Mouse (Mus musculus) lung, embryonic 14.5 days (tissue): ENCODE results near the gene Vti1a. TPM values are rescaled to one million over a fixed set of nuclear protein-coding genes. Genes with fewer than 3 reads are reported as not detected.

Source experiments
- ATAC-seq: fragments of 200-750 bp; cut with Nextera tagmentation; 2 replicates; pipeline ENCODE4 v1.8.0; 2017; ENCODE audit warnings: mild to moderate bottlenecking, moderate TSS enrichment, moderate library complexity; ENCODE audit not compliant: insufficient read depth
- DNase-seq: peaks from one replicate; pipeline ENCODE4 v3.0.0-alpha.2; 2015
- H3K27ac ChIP-seq: fragments of 300-500 bp; sonication (generic); 2 replicates; pipeline ENCODE4 v1.5.1; 2014; ENCODE audit warnings: low read depth, mild to moderate bottlenecking, moderate library complexity
- H3K27me3 ChIP-seq: fragments of 300-500 bp; sonication (generic); 2 replicates; pipeline ENCODE4 v1.6.1; 2014; ENCODE audit warnings: low read length, control low read depth; ENCODE audit not compliant: insufficient read depth
- H3K36me3 ChIP-seq: fragments of 300-500 bp; sonication (generic); 2 replicates; pipeline ENCODE4 v1.6.1; 2014; ENCODE audit warnings: control low read depth; ENCODE audit not compliant: insufficient read depth
- H3K4me1 ChIP-seq: fragments of 300-500 bp; sonication (generic); 2 replicates; pipeline ENCODE4 v1.6.1; 2014; ENCODE audit warnings: antibody characterized with exemption, control low read depth; ENCODE audit not compliant: insufficient read depth
- H3K4me2 ChIP-seq: fragments of 300-500 bp; sonication (generic); 2 replicates; pipeline ENCODE4 v1.6.1; 2014; ENCODE audit warnings: mild to moderate bottlenecking
- H3K4me3 ChIP-seq: fragments of 300-500 bp; sonication (generic); 2 replicates; pipeline ENCODE4 v1.5.1; 2014; ENCODE audit warnings: low read depth, low read length
- H3K9ac ChIP-seq: fragments of 300-500 bp; sonication (generic); 2 replicates; pipeline ENCODE4 v1.6.1; 2014
- H3K9me3 ChIP-seq: fragments of 300-500 bp; sonication (generic); 2 replicates; pipeline ENCODE4 v1.6.1; 2016; ENCODE audit warnings: low read depth, low read length, control low read depth
- CTCF ChIP-seq: IDR thresholded peaks from 2 replicates; pipeline ENCODE4 v1.5.1; 2016; ENCODE audit warnings: antibody characterized with exemption, low read depth
- WGBS: fragments of 180-500 bp; shearing (Covaris S2); extraction: QIAGEN DNeasy Blood & Tissue Kit; methylation state at CpG from one replicate; pipeline ENCODE4 v1.1.7; 2014; 5-methylcytosine and 5-hydroxymethylcytosine counted together
- polyA plus RNA-seq: library from polyadenylated mRNA; unstranded; fragments of >200 nt; fragmentation: Nextera tagmentation; extraction: Ambion mirVana; gene quantifications from 2 replicates; pipeline ENCODE4 v1.2.1, GENCODE M21; 2014

Vti1a gene
- polyA plus RNA-seq, 1 experiment from 2014 or later = 25.5 TPM

DNA sequence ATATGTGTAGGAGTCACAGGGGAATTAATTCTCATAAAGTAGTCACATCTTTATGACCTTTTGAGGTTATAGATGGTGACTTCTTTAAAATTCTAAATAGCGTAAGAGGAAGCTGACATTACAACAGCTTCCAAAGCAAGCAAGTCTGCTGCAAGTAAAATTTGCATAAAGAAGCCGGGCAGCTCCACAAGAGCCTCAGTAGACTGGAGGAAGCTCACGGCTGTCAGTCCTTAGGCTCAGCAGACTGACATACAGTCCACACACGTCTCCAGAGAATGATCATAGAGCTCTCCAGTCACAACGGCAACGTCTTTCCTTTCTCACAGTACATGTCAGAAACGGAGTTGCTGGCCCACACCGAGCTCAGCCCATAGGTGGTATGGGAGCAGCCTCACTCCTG is 4.2 kb upstream of the Vti1a start:
- peaks cover 58% of the 10 kb centered on the region for H3K36me3 ChIP-seq
- H3K4me3 ChIP-seq = no peak overlapping the region
- ATAC-seq (no peak), DNase-seq (no peak)
- no peak overlapping the region for H3K4me2 ChIP-seq
- peaks cover 2% of the 10 kb centered on the region; the same call in 1 of the 2 replicates for H3K4me1 ChIP-seq
- no peak for TF ChIP-seq CTCF
- H3K9ac ChIP-seq = no peak overlapping the region
- no peaks in the 10 kb centered on the region for H3K27me3 ChIP-seq
- no peak overlapping the region for H3K27ac ChIP-seq
- WGBS = 89% methylated on average over 8 of the region's 8 CpGs
- H3K9me3 ChIP-seq = no peaks in the 10 kb centered on the region

DNA sequence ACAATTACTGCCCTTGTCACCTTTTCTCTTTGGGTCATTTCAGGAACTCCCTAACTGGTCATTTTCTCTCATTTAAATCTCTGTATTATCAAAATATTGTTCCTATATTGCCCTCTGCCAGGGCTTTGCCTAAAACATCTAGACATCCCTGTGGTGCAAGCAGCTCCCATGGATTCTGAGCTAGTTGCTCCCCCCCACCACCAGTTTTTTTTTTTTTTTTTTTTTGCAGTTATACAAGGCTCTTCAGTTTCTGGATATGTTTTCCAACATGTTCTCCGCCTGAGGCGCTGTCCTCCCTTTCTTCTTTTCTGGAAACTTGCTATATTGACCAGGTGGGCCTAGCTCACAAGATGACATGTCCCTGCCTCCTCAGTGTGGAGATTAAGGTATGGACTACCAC is 2.4 kb upstream of the Vti1a start:
- Histone ChIP-seq H3K4me1 (peaks cover 4% of the 10 kb centered on the region; the same call in 1 of the 2 replicates), H3K4me3 (no peak overlapping the region; the same call in 1 of the 2 replicates), H3K4me2 (peak overlapping the region; percentile 27; the same call in 1 of the 2 replicates), H3K9ac (no peak overlapping the region), H3K27me3 (no peaks in the 10 kb centered on the region), H3K27ac (no peak overlapping the region), H3K9me3 (no peaks in the 10 kb centered on the region), H3K36me3 (peaks cover 44% of the 10 kb centered on the region)
- ATAC-seq (no peak), DNase-seq (no peak)
- TF ChIP-seq CTCF = no peak
- WGBS = 92% methylated on average over 2 of the region's 2 CpGs

DNA sequence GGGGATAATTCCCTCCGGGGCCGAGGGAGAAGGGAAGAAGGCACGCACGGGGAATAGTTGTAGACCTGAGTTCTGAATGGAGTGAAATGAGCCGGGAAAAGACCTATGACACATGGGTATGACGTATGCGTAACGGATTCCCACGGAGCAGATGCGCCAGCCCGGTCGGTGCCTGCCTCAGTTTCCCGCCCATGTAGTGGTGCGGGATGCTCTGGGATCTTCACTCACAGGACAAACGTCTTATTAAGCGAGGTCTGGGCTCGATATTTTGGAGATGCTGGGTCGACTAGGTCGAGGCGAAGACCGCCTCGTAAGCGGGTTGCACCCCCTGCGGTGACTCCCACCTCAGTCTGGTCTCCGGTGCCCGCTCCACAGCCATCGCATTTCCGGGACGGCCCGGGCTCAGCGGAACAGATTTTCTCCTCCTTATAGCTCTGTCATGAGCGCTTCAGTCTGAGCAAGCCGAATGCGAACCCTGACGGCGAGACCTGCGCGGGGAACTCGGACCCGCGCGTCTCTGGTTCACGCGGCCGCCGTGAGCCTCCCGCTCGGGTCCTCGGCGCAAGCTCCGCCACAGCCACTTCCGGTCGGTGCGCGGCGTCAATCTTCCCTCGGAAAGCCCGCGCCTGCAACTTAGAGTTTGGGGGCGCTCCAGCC is 515 bp upstream of the Vti1a start, which contains the start of gene Zdhhc6:
Gene Zdhhc6 (minus strand): TSS at position 581 of the 657 bp plus-strand sequence.
- peak within 1 kb of the TSS; percentile 78 for H3K4me2 ChIP-seq
- no peak for TF ChIP-seq CTCF
- ATAC-seq = peak; percentile 81
- H3K27ac ChIP-seq = peak within 1 kb of the TSS; percentile 88
- H3K4me1 ChIP-seq = peaks cover 4% of the 10 kb centered on the region; the same call in 1 of the 2 replicates
- no peak for DNase-seq
- peaks cover 25% of the 10 kb centered on the region for H3K36me3 ChIP-seq
- H3K27me3 ChIP-seq = no peaks in the 10 kb centered on the region
- no peaks in the 10 kb centered on the region for H3K9me3 ChIP-seq
- WGBS = under 1% methylated on average over 59 of the region's 60 CpGs
- peak within 1 kb of the TSS; percentile 82 for H3K9ac ChIP-seq
- peak within 1 kb of the TSS; percentile 91 for H3K4me3 ChIP-seq

DNA sequence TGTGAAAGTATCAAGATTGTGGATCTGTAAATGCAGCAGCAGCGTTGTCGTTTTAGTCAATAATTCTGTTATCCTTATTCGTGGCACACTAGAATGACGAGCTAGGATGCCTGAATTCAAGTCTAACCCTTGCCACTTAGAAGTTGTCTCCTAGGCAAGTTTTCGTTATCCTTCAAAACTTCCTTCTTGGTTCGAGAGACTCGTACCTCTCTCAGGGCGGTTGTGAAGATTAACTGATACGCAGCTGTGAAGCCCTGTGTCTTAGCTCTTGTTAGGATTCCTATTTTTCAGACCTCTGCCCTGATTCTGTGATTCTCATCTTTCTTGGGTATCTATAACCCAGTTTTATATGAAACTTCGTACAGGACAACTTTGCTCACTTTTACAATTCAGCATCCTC is 806 bp downstream of the Vti1a start:
- ATAC-seq (no peak), DNase-seq (no peak)
- Histone ChIP-seq H3K9ac (peak overlapping the region; percentile 82), H3K9me3 (no peaks in the 10 kb centered on the region), H3K4me2 (peak overlapping the region; percentile 78), H3K27ac (no peak overlapping the region), H3K4me1 (peaks cover 4% of the 10 kb centered on the region; the same call in 1 of the 2 replicates), H3K36me3 (peaks cover 13% of the 10 kb centered on the region), H3K4me3 (peak overlapping the region; percentile 91), H3K27me3 (no peaks in the 10 kb centered on the region)
- WGBS = 52% methylated on average over 10 of the region's 10 CpGs
- no peak for TF ChIP-seq CTCF

DNA sequence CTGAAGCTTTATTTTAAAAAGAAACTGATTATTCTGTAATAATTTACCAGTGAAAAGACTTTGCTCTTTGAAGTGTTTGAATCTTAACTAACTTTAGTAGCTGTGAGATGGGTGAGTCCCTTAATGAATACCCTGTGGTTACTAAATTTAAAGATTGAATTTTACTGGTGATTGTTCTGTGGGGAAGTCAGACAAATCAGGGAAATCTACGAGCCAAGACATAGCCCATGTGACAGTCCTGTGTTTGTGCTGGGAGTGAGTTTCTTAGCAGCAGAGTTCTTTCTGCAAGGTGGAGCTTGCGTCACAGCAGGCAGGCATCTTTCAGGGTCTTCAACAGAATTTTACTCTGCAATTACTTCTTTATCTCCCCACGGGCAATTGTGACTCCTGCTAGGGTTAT is 2.9 kb downstream of the Vti1a start:
- DNase-seq (no peak), ATAC-seq (no peak)
- H3K4me2 ChIP-seq = no peak overlapping the region
- H3K27ac ChIP-seq = no peak overlapping the region
- no peak for TF ChIP-seq CTCF
- no peak overlapping the region for H3K9ac ChIP-seq
- H3K4me3 ChIP-seq = no peak overlapping the region
- 69% methylated on average over 3 of the region's 3 CpGs for WGBS
- H3K27me3 ChIP-seq = no peaks in the 10 kb centered on the region
- H3K36me3 ChIP-seq = peaks cover 14% of the 10 kb centered on the region; the same call in 1 of the 2 replicates
- no peaks in the 10 kb centered on the region for H3K9me3 ChIP-seq
- peaks cover 4% of the 10 kb centered on the region; the same call in 1 of the 2 replicates for H3K4me1 ChIP-seq

DNA sequence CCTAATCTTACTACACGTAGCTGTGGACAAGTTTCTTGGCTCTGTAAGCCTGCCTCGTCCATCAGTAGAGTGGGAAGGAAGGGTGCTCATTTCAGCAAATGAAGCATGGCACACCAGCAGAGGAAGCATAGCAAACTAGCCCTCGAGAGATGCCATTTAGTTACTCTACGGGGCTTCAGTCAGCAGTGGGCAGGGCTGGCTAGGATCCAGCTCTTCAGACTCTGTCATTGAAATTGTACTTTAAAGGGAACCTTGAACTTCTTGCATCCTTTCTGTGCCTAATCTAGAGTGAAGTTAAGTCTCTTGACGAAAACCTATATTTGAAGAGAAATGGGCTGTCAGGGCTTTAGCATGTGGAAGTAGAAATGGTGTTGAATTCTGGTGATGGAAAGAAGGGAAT is 3.4 kb downstream of the Vti1a start:
- H3K36me3 ChIP-seq = peaks cover 14% of the 10 kb centered on the region; the same call in 1 of the 2 replicates
- no peak for DNase-seq
- ATAC-seq = no peak

DNA sequence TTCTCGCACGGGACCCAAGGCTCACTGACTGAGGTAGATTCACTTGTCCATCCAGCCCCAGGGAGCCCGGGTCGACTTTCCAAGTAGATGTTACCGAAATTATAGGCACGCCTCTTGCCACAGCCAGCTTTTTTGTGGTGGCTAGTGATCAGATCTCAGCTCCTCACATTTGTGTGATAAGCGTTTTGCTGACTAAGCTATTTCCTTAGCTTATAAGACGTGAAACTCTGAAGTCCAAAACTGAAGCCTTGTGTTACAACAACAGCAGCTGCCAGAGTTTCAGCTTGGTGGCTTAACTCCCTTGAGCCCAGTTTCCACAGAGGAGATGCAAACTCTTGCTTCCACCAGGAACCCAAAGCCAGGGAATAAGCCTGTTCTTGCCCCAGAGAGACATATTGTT is 6.5 kb downstream of the Vti1a start:
- no peaks in the 10 kb centered on the region for H3K27me3 ChIP-seq
- 89% methylated on average over 8 of the region's 8 CpGs for WGBS
- TF ChIP-seq CTCF = no peak
- H3K4me2 ChIP-seq = no peak overlapping the region
- ATAC-seq (no peak), DNase-seq (no peak)
- no peak overlapping the region for H3K9ac ChIP-seq
- no peaks in the 10 kb centered on the region for H3K9me3 ChIP-seq
- H3K27ac ChIP-seq = no peak overlapping the region
- no peaks in the 10 kb centered on the region for H3K4me1 ChIP-seq
- H3K36me3 ChIP-seq = peaks cover 14% of the 10 kb centered on the region; the same call in 1 of the 2 replicates
- no peak overlapping the region for H3K4me3 ChIP-seq

More for the DNA sequence above, 3.4 kb downstream of the Vti1a start:
- 71% methylated on average over 5 of the region's 5 CpGs for WGBS
- Histone ChIP-seq H3K4me2 (no peak overlapping the region), H3K27ac (no peak overlapping the region), H3K9ac (no peak overlapping the region), H3K4me1 (peaks cover 4% of the 10 kb centered on the region; the same call in 1 of the 2 replicates), H3K27me3 (no peaks in the 10 kb centered on the region), H3K4me3 (no peak overlapping the region), H3K9me3 (no peaks in the 10 kb centered on the region)
- no peak for TF ChIP-seq CTCF
